Mouse (Mus musculus) CH12.LX (cell line): ENCODE results near the gene 4930590J08Rik.

Experiments
- BHLHE40 ChIP-seq: IDR thresholded peaks from 2 replicates; pipeline ENCODE4 v1.6.1; 2011; ENCODE audit warnings: mild to moderate bottlenecking, low read depth, low read length, improper control_type of control experiment
- CTCF ChIP-seq, 2 experiments: IDR thresholded peaks in 1 of 2; conservative IDR thresholded peaks in 1 of 2; 2 replicates each; pipeline ENCODE4 v1.5.1; 2011 to 2012; ENCODE audit warnings: low read depth in 2 of 2, low read length in 2 of 2, improper control_type of control experiment in 1 of 2, inconsistent platforms in 1 of 2, mild to moderate bottlenecking in 1 of 2, moderate library complexity in 1 of 2
- EP300 ChIP-seq: IDR thresholded peaks from 2 replicates; pipeline ENCODE4 v1.6.1; 2011; ENCODE audit warnings: low read length, improper control_type of control experiment
- GABPA ChIP-seq: IDR thresholded peaks from 2 replicates; pipeline ENCODE4 v1.6.1; 2012; ENCODE audit warnings: low read depth, low read length, improper control_type of control experiment, inconsistent platforms; ENCODE audit not compliant: insufficient replicate concordance
- HCFC1 ChIP-seq: IDR thresholded peaks from 2 replicates; pipeline ENCODE4 v1.6.1; 2012; ENCODE audit warnings: low read depth, mild to moderate bottlenecking, inconsistent platforms, low read length, improper control_type of control experiment
- JUND ChIP-seq: conservative IDR thresholded peaks from 2 replicates; pipeline ENCODE4 v1.6.1; 2011; ENCODE audit warnings: low read depth, low read length, improper control_type of control experiment
- MAFK ChIP-seq: IDR thresholded peaks from 2 replicates; pipeline ENCODE4 v1.6.1; 2011; ENCODE audit warnings: low read length, improper control_type of control experiment; ENCODE audit not compliant: insufficient replicate concordance
- MEF2A ChIP-seq: IDR thresholded peaks from 2 replicates; pipeline ENCODE4 v1.6.1; 2014; ENCODE audit warnings: low read depth, mild to moderate bottlenecking, inconsistent platforms, low read length, improper control_type of control experiment, borderline replicate concordance
- NRF1 ChIP-seq: IDR thresholded peaks from 2 replicates; pipeline ENCODE4 v1.6.1; 2014; ENCODE audit warnings: low read depth, mild to moderate bottlenecking, inconsistent platforms, low read length, improper control_type of control experiment, moderate library complexity
- POLR2A ChIP-seq: IDR thresholded peaks from 2 replicates; pipeline ENCODE4 v1.6.1; 2011; ENCODE audit warnings: low read depth, mild to moderate bottlenecking, improper control_type of control experiment, low read length
- SMC3 ChIP-seq: IDR thresholded peaks from 2 replicates; pipeline ENCODE4 v1.6.1; 2011; ENCODE audit warnings: low read depth, low read length, improper control_type of control experiment
- UBTF ChIP-seq: IDR thresholded peaks from 2 replicates; pipeline ENCODE4 v1.6.1; 2012; ENCODE audit warnings: low read depth, mild to moderate bottlenecking, inconsistent platforms, low read length, improper control_type of control experiment, moderate library complexity
- USF1 ChIP-seq: IDR thresholded peaks from 2 replicates; pipeline ENCODE4 v1.6.1; 2014; ENCODE audit warnings: low read depth, mild to moderate bottlenecking, inconsistent platforms, low read length, improper control_type of control experiment
- ZKSCAN1 ChIP-seq: IDR thresholded peaks from 2 replicates; pipeline ENCODE4 v1.6.1; 2012; ENCODE audit warnings: low read depth, inconsistent platforms, low read length, improper control_type of control experiment, borderline replicate concordance

DNA sequence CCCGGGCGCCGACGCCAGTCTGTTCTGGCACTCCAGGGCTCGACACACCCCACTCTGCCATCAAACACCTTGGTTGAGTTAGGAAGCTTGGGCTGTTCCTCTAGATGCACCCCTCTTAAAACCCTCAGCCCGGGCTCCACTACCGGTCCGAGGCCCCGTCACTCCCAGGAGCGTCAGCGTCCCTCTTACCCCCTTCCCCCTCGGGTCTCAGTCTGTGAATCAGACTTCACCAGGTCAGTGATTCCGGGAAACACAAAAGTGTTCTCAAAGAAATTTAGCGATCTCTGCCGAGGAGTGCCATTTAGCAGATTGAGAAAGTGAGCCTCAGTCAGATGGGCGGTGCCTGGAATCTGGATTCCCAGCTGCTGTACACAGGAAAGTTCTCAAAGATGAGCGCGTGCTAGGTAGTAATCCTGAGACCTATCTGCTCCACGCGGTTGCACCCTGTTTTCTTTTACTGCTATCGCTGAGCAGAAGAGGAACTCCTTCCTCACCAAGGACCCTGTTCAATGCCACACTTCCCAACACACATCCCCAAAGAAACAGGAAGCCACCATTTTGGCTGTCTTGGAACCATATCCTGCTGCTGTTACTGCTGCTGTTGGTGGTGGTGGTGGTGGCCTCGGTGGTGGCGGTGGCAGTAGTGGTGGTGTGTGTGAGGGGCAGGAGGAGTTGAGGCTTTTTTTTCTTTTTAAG lies 76.8 kb downstream of the 4930590J08Rik start:
- TF ChIP-seq POLR2A (no peak), MEF2A (no peak), MAFK (no peak), USF1 (no peak), CTCF (conservative IDR thresholded peaks at IDR 0.05 in 1 of 2, IDR thresholded peaks at IDR 0.05 in 1 of 2; ENCODE audit: low read depth in 2 of 2, low read length in 2 of 2) (no peak), GABPA (no peak), HCFC1 (no peak), BHLHE40 (no peak), JUND (no peak), EP300 (no peak), NRF1 (no peak), SMC3 (no peak), ZKSCAN1 (no peak), UBTF (no peak)
